Mouse (Mus musculus) forebrain, embryonic 16.5 days (tissue): ENCODE measurements around the gene Vps13c. TPM values are rescaled to one million over a fixed set of nuclear protein-coding genes. Genes with fewer than 3 reads are reported as not detected.

Experiments used
- ATAC-seq: fragments of 200-750 bp; cut with Nextera tagmentation; 2 replicates; pipeline ENCODE4 v1.8.0; 2017; ENCODE audit warnings: mild to moderate bottlenecking, moderate library complexity
- H3K27ac ChIP-seq: fragments of 300-500 bp; sonication (generic); 2 replicates; pipeline ENCODE4 v1.5.1; 2014; ENCODE audit warnings: low read length, control low read depth
- H3K27me3 ChIP-seq: fragments of 300-500 bp; sonication (generic); replicated peaks from 2 replicates; pipeline ENCODE4 v1.6.1; 2014; ENCODE audit warnings: low read length; ENCODE audit not compliant: control insufficient read depth, insufficient read depth
- H3K36me3 ChIP-seq: fragments of 300-500 bp; sonication (generic); 2 replicates; pipeline ENCODE4 v1.6.1; 2014; ENCODE audit not compliant: control insufficient read depth, insufficient read depth
- H3K4me1 ChIP-seq: fragments of 300-500 bp; sonication (generic); replicated peaks from 2 replicates; pipeline ENCODE4 v1.6.1; 2014; ENCODE audit warnings: low read length; ENCODE audit not compliant: control insufficient read depth, insufficient read depth
- H3K4me2 ChIP-seq: fragments of 300-500 bp; sonication (generic); 2 replicates; pipeline ENCODE4 v1.6.1; 2014; ENCODE audit warnings: mild to moderate bottlenecking, low read length, control low read depth
- H3K4me3 ChIP-seq: fragments of 300-500 bp; sonication (generic); replicated peaks from 2 replicates; pipeline ENCODE4 v1.5.1; 2014; ENCODE audit warnings: mild to moderate bottlenecking, low read length, control low read depth
- H3K9ac ChIP-seq: fragments of 300-500 bp; sonication (generic); replicated peaks from 2 replicates; pipeline ENCODE4 v1.6.1; 2014; ENCODE audit warnings: low read depth, low read length, control low read depth
- H3K9me3 ChIP-seq: fragments of 300-500 bp; sonication (generic); 2 replicates; pipeline ENCODE4 v1.6.1; 2016; ENCODE audit warnings: low read length; ENCODE audit not compliant: control insufficient read depth
- WGBS: fragments of 180-500 bp; shearing (Covaris S2); extraction: QIAGEN DNeasy Blood & Tissue Kit; methylation state at CpG from one replicate; pipeline ENCODE4 v1.1.7; 2014; 5-methylcytosine and 5-hydroxymethylcytosine counted together
- polyA plus RNA-seq: library from polyadenylated mRNA; unstranded; fragments of >200 nt; fragmentation: Nextera tagmentation; extraction: Ambion mirVana; gene quantifications from 2 replicates; pipeline ENCODE4 v1.2.1, GENCODE M21; 2015

Vps13c gene
- polyA plus RNA-seq, 1 experiment from 2014 or later = 8.6 TPM

GRCm38 (mm10) chr9:67810527-67810926 lies 29.7 kb upstream of the Vps13c start:
- ATAC-seq = no peak
- H3K4me2 ChIP-seq = no peak overlapping the region

DNA sequence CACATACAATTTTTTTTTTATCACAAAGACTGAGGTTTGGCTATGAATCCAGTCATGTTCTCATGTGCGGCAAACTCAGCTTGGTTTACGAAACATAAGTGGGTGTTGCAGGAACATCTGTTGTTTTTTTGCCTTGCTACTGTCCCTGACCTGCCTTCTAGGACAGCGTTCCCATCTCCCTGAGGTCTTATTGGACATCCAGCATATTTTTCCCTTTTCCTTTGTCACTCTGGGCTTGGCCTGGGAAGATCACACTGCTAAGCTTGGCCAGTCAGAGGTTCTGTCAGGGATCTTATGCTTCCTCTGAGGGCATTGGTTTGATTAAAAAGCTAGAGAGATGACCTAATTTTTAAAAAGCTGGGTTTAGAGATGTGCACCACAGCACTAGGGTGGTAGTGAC lies 29.1 kb upstream of the Vps13c start:
- H3K9ac ChIP-seq = no peak overlapping the region
- 81% methylated on average over 3 of the region's 3 CpGs for WGBS

More at GRCm38 (mm10) chr9:67810527-67810926, 29.7 kb upstream of the Vps13c start:
- no peak overlapping the region for H3K4me3 ChIP-seq
- no peaks in the 10 kb centered on the region for H3K4me1 ChIP-seq
- H3K27me3 ChIP-seq = no peaks in the 10 kb centered on the region
- H3K9me3 ChIP-seq = no peaks in the 10 kb centered on the region
- WGBS = 58% methylated on average over 6 of the region's 6 CpGs
- no peak overlapping the region for H3K27ac ChIP-seq
- H3K36me3 ChIP-seq = no peaks in the 10 kb centered on the region
- no peak overlapping the region for H3K9ac ChIP-seq

DNA sequence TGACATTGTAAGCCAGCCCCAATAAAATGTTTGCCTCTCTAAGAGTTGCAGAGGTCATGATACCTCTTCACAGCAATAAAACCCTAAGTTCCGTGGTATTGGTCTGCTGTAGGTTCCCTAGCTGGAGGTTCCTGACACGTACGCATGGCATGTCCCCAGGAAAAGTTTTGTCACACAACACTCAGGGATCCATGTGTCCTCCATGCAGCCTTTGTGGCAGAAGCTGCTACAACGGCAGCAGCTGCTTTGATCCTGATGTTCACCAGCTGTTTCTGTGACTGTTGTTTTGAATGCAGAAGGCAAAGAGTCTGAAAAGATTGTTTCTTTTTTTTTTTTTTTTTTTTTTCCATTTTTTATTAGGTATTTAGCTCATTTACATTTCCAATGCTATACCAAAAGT lies 27.0 kb upstream of the Vps13c start:
- Histone ChIP-seq H3K9me3 (no peaks in the 10 kb centered on the region), H3K4me2 (no peak overlapping the region), H3K27me3 (no peaks in the 10 kb centered on the region), H3K4me3 (no peak overlapping the region), H3K9ac (no peak overlapping the region), H3K4me1 (no peaks in the 10 kb centered on the region), H3K36me3 (no peaks in the 10 kb centered on the region), H3K27ac (no peak overlapping the region)
- no peak for ATAC-seq
- WGBS = 80% methylated on average over 4 of the region's 4 CpGs

More for the DNA sequence above, 29.1 kb upstream of the Vps13c start:
- no peak overlapping the region for H3K4me3 ChIP-seq
- H3K27me3 ChIP-seq = no peaks in the 10 kb centered on the region
- ATAC-seq = no peak
- no peak overlapping the region for H3K4me2 ChIP-seq
- H3K9me3 ChIP-seq = no peaks in the 10 kb centered on the region
- no peaks in the 10 kb centered on the region for H3K36me3 ChIP-seq
- H3K27ac ChIP-seq = no peak overlapping the region
- H3K4me1 ChIP-seq = no peaks in the 10 kb centered on the region

GRCm38 (mm10) chr9:67813665-67814337 lies 26.4 kb upstream of the Vps13c start:
- Histone ChIP-seq H3K4me1 (no peaks in the 10 kb centered on the region), H3K4me3 (no peak overlapping the region), H3K9ac (no peak overlapping the region), H3K27ac (no peak overlapping the region), H3K36me3 (no peaks in the 10 kb centered on the region), H3K9me3 (no peaks in the 10 kb centered on the region), H3K4me2 (no peak overlapping the region), H3K27me3 (no peaks in the 10 kb centered on the region)
- no peak for ATAC-seq
- WGBS = 14% methylated on average over 8 of the region's 8 CpGs

DNA sequence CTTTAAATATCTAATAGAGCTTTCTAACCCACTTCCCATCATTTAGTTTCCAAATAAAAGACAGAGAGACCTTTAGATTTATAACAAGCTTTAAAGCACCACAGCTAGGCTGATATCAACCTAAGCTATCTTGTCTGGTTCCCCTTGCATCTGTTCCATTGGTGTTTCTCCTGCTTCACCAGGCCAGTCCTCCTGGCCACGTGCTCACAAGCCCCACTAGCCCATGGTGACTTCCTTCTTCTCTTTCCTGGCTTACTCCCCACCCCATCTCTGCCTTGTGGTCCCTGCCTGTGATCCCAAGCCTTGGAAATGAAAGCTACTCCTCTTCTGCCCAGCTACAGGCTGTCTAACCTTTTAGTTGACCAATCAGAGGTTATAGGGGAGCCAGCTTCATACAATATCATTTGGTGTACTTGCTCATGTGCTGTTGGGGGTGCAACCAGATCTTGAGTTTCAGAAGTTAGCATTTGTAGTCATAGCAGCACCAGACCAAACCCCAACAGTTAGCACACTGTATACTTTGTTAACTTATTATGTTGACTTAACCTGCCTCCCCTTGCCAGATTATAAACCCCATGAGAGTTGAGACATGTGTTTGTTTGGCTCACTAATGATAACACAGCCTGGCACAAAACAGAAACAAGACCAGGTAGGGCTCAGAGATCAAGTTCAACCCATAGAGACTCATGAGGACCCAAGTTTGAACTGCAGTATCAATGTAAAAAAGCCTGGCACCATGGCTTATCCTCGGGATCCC lies 23.8 kb upstream of the Vps13c start:
- Histone ChIP-seq H3K4me1 (no peaks in the 10 kb centered on the region), H3K9ac (no peak overlapping the region), H3K36me3 (no peaks in the 10 kb centered on the region), H3K9me3 (no peaks in the 10 kb centered on the region), H3K27ac (no peak overlapping the region), H3K4me3 (no peak overlapping the region), H3K27me3 (no peaks in the 10 kb centered on the region), H3K4me2 (no peak overlapping the region)
- 62% methylated on average over 2 of the region's 2 CpGs for WGBS
- no peak for ATAC-seq

DNA sequence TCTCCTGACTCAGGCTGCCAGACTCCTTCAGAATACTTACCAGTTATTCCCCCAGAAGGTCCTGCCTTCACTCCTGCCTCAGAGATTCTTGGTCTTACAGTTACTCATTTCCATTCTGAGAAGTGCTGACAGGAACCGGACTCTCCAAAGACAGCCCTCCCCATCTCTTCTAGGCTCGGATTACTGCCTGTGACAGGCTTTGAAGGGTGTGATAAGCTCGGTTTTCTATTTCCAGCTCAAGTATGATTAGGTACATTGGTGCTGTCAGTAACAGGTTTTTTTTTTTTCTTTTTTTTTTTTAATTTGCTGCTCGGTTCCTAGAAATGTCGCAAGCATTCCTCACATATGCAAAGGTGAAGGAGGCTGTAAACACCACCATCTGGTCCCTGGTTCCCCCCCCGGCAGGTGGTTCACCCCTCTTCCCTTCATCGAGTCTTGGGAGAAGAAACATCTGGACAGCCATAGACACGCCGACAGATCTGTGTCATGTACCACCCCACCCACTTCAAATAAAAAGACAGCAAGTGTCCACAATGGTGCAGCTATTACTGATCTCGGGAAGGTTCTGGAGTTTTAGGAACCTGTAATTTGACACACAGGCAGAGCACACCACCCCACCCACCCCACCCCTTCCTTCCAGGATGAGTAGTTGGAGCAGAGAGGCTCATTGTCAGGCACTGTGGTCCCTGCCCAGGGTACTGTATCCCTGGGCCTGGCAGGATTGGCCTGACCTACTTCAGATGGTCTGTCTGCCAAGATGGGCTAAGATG lies 22.1 kb upstream of the Vps13c start:
- Histone ChIP-seq H3K4me2 (no peak overlapping the region), H3K27me3 (no peaks in the 10 kb centered on the region), H3K9ac (no peak overlapping the region), H3K36me3 (no peaks in the 10 kb centered on the region), H3K27ac (no peak overlapping the region), H3K4me1 (no peaks in the 10 kb centered on the region), H3K4me3 (no peak overlapping the region), H3K9me3 (no peaks in the 10 kb centered on the region)
- WGBS = 60% methylated on average over 10 of the region's 10 CpGs
- no peak for ATAC-seq

GRCm38 (mm10) chr9:67818668-67818950 lies 21.6 kb upstream of the Vps13c start:
- Histone ChIP-seq H3K9me3 (no peaks in the 10 kb centered on the region), H3K27me3 (no peaks in the 10 kb centered on the region), H3K36me3 (no peaks in the 10 kb centered on the region), H3K4me2 (no peak overlapping the region), H3K4me1 (no peaks in the 10 kb centered on the region), H3K4me3 (no peak overlapping the region), H3K27ac (no peak overlapping the region), H3K9ac (no peak overlapping the region)
- ATAC-seq = no peak
- 85% methylated on average over 4 of the region's 4 CpGs for WGBS

DNA sequence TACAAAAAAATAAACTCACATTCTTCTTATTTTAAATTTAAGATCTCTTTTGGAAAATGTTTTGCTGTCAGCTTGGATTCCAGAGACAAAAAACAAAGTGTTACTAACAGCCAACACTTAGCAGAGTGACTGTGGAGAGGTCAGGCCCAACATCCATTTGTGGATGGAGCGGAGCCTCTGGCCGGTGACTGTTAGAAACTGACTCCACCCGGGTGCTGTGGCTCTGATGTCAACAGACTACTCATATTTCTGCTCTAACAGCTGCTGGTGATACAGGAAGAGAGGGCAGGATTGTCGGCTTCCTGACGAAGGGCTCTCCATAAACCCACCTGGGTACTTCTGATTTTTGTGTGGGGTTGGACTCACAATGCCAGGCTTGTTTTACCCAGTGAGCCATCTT lies 17.1 kb upstream of the Vps13c start:
- 84% methylated on average over 5 of the region's 5 CpGs for WGBS
- no peak for ATAC-seq
- H3K4me2 ChIP-seq = no peak overlapping the region
- H3K4me1 ChIP-seq = no peaks in the 10 kb centered on the region
- no peak overlapping the region for H3K9ac ChIP-seq
- H3K27ac ChIP-seq = no peak overlapping the region
- H3K4me3 ChIP-seq = no peak overlapping the region
- H3K36me3 ChIP-seq = no peaks in the 10 kb centered on the region
- no peaks in the 10 kb centered on the region for H3K9me3 ChIP-seq
- H3K27me3 ChIP-seq = no peaks in the 10 kb centered on the region

- WGBS = 84% methylated on average over 7 of the region's 7 CpGs
- Histone ChIP-seq H3K36me3 (no peaks in the 10 kb centered on the region), H3K9me3 (no peaks in the 10 kb centered on the region), H3K27me3 (peaks cover 17% of the 10 kb centered on the region), H3K9ac (no peak overlapping the region), H3K4me3 (no peak overlapping the region), H3K4me1 (peaks cover 4% of the 10 kb centered on the region; the same call in 1 of the 2 replicates), H3K4me2 (no peak overlapping the region), H3K27ac (no peak overlapping the region)
- no peak for ATAC-seq
These were observed 14.7 kb upstream of the Vps13c start for GRCm38 (mm10) chr9:67825527-67825926.
